Mouse (Mus musculus) myocyte (in vitro differentiated cells): ENCODE data around the gene Arl6ip4. TPM values are rescaled to one million over a fixed set of nuclear protein-coding genes. Genes with fewer than 3 reads are reported as not detected.

Experiments
- H3K27me3 ChIP-seq: one replicate; pipeline ENCODE4 v1.6.1; 2011; ENCODE audit not compliant: control insufficient read depth, insufficient read depth, insufficient read length
- H3K36me3 ChIP-seq: one replicate; pipeline ENCODE4 v1.6.1; 2011; ENCODE audit not compliant: control insufficient read depth, insufficient read depth
- H3K4me2 ChIP-seq: one replicate; pipeline ENCODE4 v1.6.1; 2011; ENCODE audit warnings: low read depth, control low read depth
- H3K4me3 ChIP-seq: one replicate; pipeline ENCODE4 v1.5.1; 2011; ENCODE audit warnings: mild to moderate bottlenecking, control low read depth, moderate library complexity
- H3K79me2 ChIP-seq: one replicate; pipeline ENCODE4 v1.6.1; 2011; ENCODE audit not compliant: control insufficient read depth, insufficient read depth
- H3ac ChIP-seq: one replicate; pipeline ENCODE4 v1.6.1; 2011; ENCODE audit not compliant: control insufficient read depth, insufficient read length
- CEBPB ChIP-seq: IDR thresholded peaks from 2 replicates; pipeline ENCODE4 v1.6.1; 2011; ENCODE audit warnings: mild to moderate bottlenecking, moderate library complexity; ENCODE audit not compliant: poor library complexity, insufficient read depth, severe bottlenecking
- E2F4 ChIP-seq: IDR thresholded peaks from one replicate; pipeline ENCODE4 v1.6.1; 2011; ENCODE audit warnings: mild to moderate bottlenecking, control low read depth, moderate library complexity; ENCODE audit not compliant: insufficient read depth
- MAX ChIP-seq: IDR thresholded peaks from one replicate; pipeline ENCODE4 v1.6.1; 2011; ENCODE audit warnings: low read depth, mild to moderate bottlenecking, control low read depth
- MYOD1 ChIP-seq, 3 experiments: IDR thresholded peaks; one replicate each; pipeline ENCODE4 v1.6.1; 2011; ENCODE audit warnings: control low read depth in 2 of 3, low read depth in 2 of 3, mild to moderate bottlenecking in 2 of 3, moderate library complexity in 1 of 3; ENCODE audit not compliant: insufficient read length in 2 of 3, control insufficient read depth in 1 of 3
- MYOG ChIP-seq, 3 experiments: IDR thresholded peaks; one replicate each; pipeline ENCODE4 v1.6.1; 2011; ENCODE audit warnings: control low read depth in 2 of 3, low read depth in 2 of 3, mild to moderate bottlenecking in 2 of 3; ENCODE audit not compliant: insufficient read length in 2 of 3, control insufficient read depth in 1 of 3, insufficient read depth in 1 of 3
- POLR2A ChIP-seq: IDR thresholded peaks from one replicate; pipeline ENCODE4 v1.6.1; 2011; ENCODE audit warnings: low read depth, mild to moderate bottlenecking, control low read depth, moderate library complexity; ENCODE audit not compliant: insufficient read length
- POLR2AphosphoS2 ChIP-seq: IDR thresholded peaks from one replicate; pipeline ENCODE4 v1.6.1; 2011; ENCODE audit warnings: low read depth, control low read depth; ENCODE audit not compliant: insufficient read length
- REST ChIP-seq: IDR thresholded peaks from one replicate; pipeline ENCODE4 v1.6.1; 2011; ENCODE audit warnings: mild to moderate bottlenecking, control low read depth, moderate library complexity; ENCODE audit not compliant: insufficient read depth, insufficient read length
- SRF ChIP-seq: IDR thresholded peaks from one replicate; pipeline ENCODE4 v1.6.1; 2011; ENCODE audit warnings: low read depth; ENCODE audit not compliant: control insufficient read depth, insufficient read length
- TCF12 ChIP-seq: IDR thresholded peaks from one replicate; pipeline ENCODE4 v1.6.1; 2011; ENCODE audit warnings: mild to moderate bottlenecking, control low read depth; ENCODE audit not compliant: poor library complexity, insufficient read depth, severe bottlenecking
- TCF3 ChIP-seq: IDR thresholded peaks from one replicate; pipeline ENCODE4 v1.6.1; 2011; ENCODE audit warnings: low read depth, control low read depth; ENCODE audit not compliant: insufficient read length
- USF1 ChIP-seq: IDR thresholded peaks from one replicate; pipeline ENCODE4 v1.6.1; 2011; ENCODE audit warnings: low read depth, mild to moderate bottlenecking, control low read depth, moderate library complexity
- polyA plus RNA-seq: library from polyadenylated mRNA; unstranded; fragments of >200 nt; fragmentation: generic; extraction: Trizol; gene quantifications from one replicate; pipeline ENCODE4 v1.2.1, GENCODE M21; 2012; ENCODE audit warnings: missing spikeins

The Arl6ip4 gene
- polyA plus RNA-seq, 1 experiment: 55.0 TPM

- no peak overlapping the region for H3K4me3 ChIP-seq
- no peak for TF ChIP-seq MYOD1 (IDR thresholded peaks at IDR 0.05; ENCODE audit: control insufficient read depth in 1 of 3, insufficient read length in 2 of 3, low read depth in 2 of 3)
- H3K4me2 ChIP-seq: no peak overlapping the region
Observed at GRCm38 (mm10) chr5:124079880-124080279, 36.0 kb upstream of the Arl6ip4 start.

GRCm38 (mm10) chr5:124082447-124082846 lies 33.4 kb upstream of the Arl6ip4 start:
- no peaks in the 10 kb centered on the region for H3K27me3 ChIP-seq
- H3K4me2 ChIP-seq: no peak overlapping the region
- no peak overlapping the region for H3ac ChIP-seq
- no peak for TF ChIP-seq MAX
- no peak for TF ChIP-seq TCF12
- TF ChIP-seq TCF3: no peak
- no peak for TF ChIP-seq REST
- TF ChIP-seq POLR2AphosphoS2: no peak
- TF ChIP-seq MYOG (IDR thresholded peaks at IDR 0.05; ENCODE audit: control insufficient read depth in 1 of 3, insufficient read depth in 1 of 3, insufficient read length in 2 of 3, low read depth in 2 of 3): no peak
- TF ChIP-seq E2F4: no peak
- no peak overlapping the region for H3K4me3 ChIP-seq
- H3K36me3 ChIP-seq: no peaks in the 10 kb centered on the region
- H3K79me2 ChIP-seq: no peaks in the 10 kb centered on the region

More at GRCm38 (mm10) chr5:124079880-124080279, 36.0 kb upstream of the Arl6ip4 start:
- Histone ChIP-seq H3K27me3 (no peaks in the 10 kb centered on the region), H3K36me3 (no peaks in the 10 kb centered on the region), H3K79me2 (no peaks in the 10 kb centered on the region), H3ac (no peak overlapping the region)

DNA sequence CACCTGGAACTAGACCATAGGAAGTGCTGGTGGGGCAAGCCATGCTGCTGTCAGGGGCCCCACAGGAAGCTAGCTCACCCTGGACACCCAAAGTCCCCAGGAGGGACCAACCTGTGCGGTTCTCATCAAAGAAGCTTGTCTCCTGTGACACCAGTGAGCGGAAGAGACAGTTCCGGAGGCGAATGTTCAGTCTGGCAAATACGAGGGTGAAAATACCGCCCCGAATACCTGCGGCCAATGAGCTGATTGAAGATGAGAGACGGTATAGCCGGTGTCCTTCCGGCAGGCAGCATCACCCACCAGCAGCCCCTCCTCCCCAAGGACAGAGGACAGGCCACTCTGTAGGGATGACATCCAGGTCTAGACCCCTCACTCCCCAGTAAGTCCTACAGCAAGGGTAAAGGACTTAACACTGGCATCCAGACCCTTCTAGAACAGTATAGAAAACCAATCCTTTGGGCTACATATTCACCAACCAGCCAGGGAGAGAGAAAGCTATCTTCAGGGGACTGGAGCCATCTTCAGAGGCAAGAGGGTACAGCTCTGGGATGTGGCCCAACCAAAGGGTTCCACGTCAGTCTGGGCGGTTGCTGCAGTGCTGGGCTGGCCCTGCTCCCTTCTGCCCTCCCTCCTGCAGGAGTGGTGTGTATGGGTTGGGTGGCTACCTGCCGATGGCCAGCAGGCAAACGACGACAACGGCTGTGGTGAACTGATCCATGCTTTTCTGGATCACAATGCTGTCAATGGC lies 32.8 kb upstream of the Arl6ip4 start:
- Histone ChIP-seq H3ac (no peak overlapping the region), H3K4me2 (no peak overlapping the region), H3K4me3 (no peak overlapping the region), H3K27me3 (no peaks in the 10 kb centered on the region), H3K36me3 (no peaks in the 10 kb centered on the region), H3K79me2 (no peaks in the 10 kb centered on the region)
- no peak for TF ChIP-seq POLR2AphosphoS2
- no peak for TF ChIP-seq E2F4
- TF ChIP-seq REST: no peak
- TF ChIP-seq CEBPB: no peak
- no peak for TF ChIP-seq USF1
- TF ChIP-seq TCF3: no peak
- no peak for TF ChIP-seq SRF
- no peak for TF ChIP-seq TCF12
- no peak for TF ChIP-seq POLR2A
- no peak for TF ChIP-seq MYOG (IDR thresholded peaks at IDR 0.05; ENCODE audit: control insufficient read depth in 1 of 3, insufficient read depth in 1 of 3, insufficient read length in 2 of 3, low read depth in 2 of 3)
- no peak for TF ChIP-seq MAX
- TF ChIP-seq MYOD1 (IDR thresholded peaks at IDR 0.05; ENCODE audit: control insufficient read depth in 1 of 3, insufficient read length in 2 of 3, low read depth in 2 of 3): no peak

GRCm38 (mm10) chr5:124083850-124084587 lies 31.9 kb upstream of the Arl6ip4 start:
- no peak overlapping the region for H3ac ChIP-seq
- no peak overlapping the region for H3K4me2 ChIP-seq
- TF ChIP-seq TCF3 (no peak), CEBPB (no peak), MYOG (IDR thresholded peaks at IDR 0.05; ENCODE audit: control insufficient read depth in 1 of 3, insufficient read depth in 1 of 3, insufficient read length in 2 of 3, low read depth in 2 of 3) (no peak), USF1 (no peak), POLR2AphosphoS2 (no peak), MYOD1 (IDR thresholded peaks at IDR 0.05; ENCODE audit: control insufficient read depth in 1 of 3, insufficient read length in 2 of 3, low read depth in 2 of 3) (no peak)
- H3K4me3 ChIP-seq: no peak overlapping the region
- H3K79me2 ChIP-seq: no peaks in the 10 kb centered on the region
- no peaks in the 10 kb centered on the region for H3K36me3 ChIP-seq
- no peaks in the 10 kb centered on the region for H3K27me3 ChIP-seq

DNA sequence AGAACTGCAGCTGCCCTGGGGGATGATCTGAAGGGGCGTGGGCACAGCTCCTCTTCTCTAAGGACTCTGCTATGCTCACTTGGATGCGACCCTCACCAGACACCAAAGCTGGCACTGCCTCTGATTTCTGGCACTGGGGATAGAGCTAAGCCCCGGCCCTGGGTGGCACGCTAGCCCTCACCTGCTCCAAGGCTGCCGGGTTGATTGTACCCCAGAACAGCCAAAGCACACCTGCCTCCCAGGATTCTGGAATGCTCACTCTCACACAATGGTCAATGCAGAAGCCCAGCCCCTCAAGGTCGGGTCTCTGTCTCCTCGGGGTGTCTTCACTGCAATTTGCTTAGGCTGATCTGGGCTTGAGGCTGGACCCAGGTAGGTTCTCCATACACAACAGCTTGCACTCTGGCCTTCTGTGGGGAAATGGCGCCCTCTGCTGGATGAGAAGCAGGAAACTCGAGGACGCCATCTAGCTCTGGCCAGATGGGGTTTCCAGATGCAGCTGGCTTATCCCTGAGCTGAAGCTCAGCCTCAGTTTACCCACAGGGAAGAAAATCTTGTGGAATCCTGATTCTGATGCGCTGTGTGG lies 31.2 kb upstream of the Arl6ip4 start:
- H3K36me3 ChIP-seq: no peaks in the 10 kb centered on the region
- H3K79me2 ChIP-seq: no peaks in the 10 kb centered on the region
- TF ChIP-seq TCF12 (no peak), E2F4 (no peak), TCF3 (no peak), MYOG (IDR thresholded peaks at IDR 0.05; ENCODE audit: control insufficient read depth in 1 of 3, insufficient read depth in 1 of 3, insufficient read length in 2 of 3, low read depth in 2 of 3) (no peak), SRF (no peak), MYOD1 (IDR thresholded peaks at IDR 0.05; ENCODE audit: control insufficient read depth in 1 of 3, insufficient read length in 2 of 3, low read depth in 2 of 3) (no peak), USF1 (no peak)
- no peak overlapping the region for H3ac ChIP-seq
- no peak overlapping the region for H3K4me3 ChIP-seq
- H3K27me3 ChIP-seq: no peaks in the 10 kb centered on the region
- H3K4me2 ChIP-seq: no peak overlapping the region
